Mouse (Mus musculus): ENCODE data around the gene Ing2. TPM values are rescaled to one million over a fixed set of nuclear protein-coding genes. Genes with fewer than 3 reads are reported as not detected.

The Ing2 gene
- polyA plus RNA-seq, 1 experiment, result 5.4 TPM

DNA sequence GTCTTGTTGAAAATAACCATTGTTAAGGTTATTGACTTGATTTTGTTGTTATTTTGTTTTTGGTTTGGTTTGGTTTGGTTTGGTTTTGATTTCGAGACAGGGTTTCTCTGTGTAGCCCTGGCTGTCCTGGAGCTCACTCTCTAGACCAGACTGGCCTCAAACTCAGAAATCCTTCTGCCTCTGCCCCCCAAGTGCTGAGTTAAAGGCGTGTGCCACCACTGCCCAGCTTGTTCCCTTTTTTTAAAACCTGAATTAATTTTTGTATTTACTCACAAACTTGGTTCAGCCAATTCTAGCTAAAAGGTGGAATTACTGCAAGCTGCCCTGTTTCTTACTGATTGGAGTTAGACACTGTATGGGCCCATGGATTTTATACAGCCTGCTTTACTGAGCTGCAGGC lies 1.3 kb upstream of the Ing2 start:
- Histone ChIP-seq H3K4me3 (replicated peaks) (peak overlapping the region; percentile 100), H3K36me3 (replicated peaks; ENCODE audit: low read length) (peaks cover 24% of the 10 kb centered on the region), H3K9me3 (no peaks in the 10 kb centered on the region), H3K4me1 (peaks cover 50% of the 10 kb centered on the region), H3K27me3 (replicated peaks) (no peaks in the 10 kb centered on the region)
- TF ChIP-seq FLI1 (IDR thresholded peaks at IDR 0.05; ENCODE audit: low read length) (no peak), GATA1 (IDR thresholded peaks at IDR 0.05; ENCODE audit: borderline replicate concordance, low read length) (no peak)

DNA sequence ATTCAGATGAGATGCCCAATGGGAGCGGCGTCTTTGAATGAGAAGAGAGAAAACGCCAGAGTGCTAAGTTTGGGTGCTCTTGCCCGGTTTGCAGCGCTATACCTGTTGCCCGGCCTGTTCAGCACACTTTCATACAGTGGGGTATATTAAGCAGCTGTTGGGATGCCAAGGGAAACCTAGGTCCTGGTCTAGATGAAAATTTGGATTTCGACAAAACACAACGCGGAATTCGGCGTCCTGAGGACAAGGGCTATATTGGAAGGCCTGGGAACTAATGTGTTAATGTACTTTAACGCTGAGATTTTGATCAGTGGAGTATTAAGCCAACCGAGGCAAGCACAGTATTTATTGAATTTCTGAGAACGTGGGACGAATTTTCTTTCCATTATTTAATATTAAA lies 868 bp upstream of the Ing2 start:
- Histone ChIP-seq H3K4me3 (replicated peaks) (peak overlapping the region; percentile 100), H3K27me3 (replicated peaks) (no peaks in the 10 kb centered on the region), H3K9me3 (no peaks in the 10 kb centered on the region), H3K36me3 (replicated peaks; ENCODE audit: low read length) (peaks cover 22% of the 10 kb centered on the region), H3K4me1 (peaks cover 47% of the 10 kb centered on the region)
- no peak for TF ChIP-seq FLI1 (IDR thresholded peaks at IDR 0.05; ENCODE audit: low read length)
- TF ChIP-seq GATA1 (IDR thresholded peaks at IDR 0.05; ENCODE audit: borderline replicate concordance, low read length), result no peak

DNA sequence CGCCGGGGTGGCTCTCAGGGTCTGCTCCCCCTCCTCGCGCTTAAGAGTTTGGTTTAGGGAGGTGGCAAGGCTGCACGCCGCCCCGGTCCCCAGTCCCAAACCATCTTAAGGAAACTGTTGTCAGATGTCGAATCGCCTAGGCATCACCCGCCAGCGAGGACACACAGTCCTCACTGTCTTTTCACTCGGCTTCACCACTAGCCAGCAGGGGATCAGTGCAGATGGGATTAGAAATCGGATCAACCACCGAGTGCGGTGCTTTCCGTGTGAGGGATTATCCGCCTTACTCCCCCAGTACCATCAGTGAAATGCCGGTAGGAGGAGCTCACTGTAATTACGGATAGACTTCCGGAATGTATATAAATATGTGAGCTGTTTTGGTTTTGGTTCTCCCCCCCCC lies 430 bp upstream of the Ing2 start:
- Histone ChIP-seq H3K27me3 (replicated peaks) (no peaks in the 10 kb centered on the region), H3K36me3 (replicated peaks; ENCODE audit: low read length) (peaks cover 21% of the 10 kb centered on the region), H3K4me1 (peaks cover 47% of the 10 kb centered on the region), H3K9me3 (no peaks in the 10 kb centered on the region), H3K4me3 (replicated peaks) (peak overlapping the region; percentile 100)
- TF ChIP-seq GATA1 (IDR thresholded peaks at IDR 0.05; ENCODE audit: borderline replicate concordance, low read length) (no peak), FLI1 (IDR thresholded peaks at IDR 0.05; ENCODE audit: low read length) (no peak)

DNA sequence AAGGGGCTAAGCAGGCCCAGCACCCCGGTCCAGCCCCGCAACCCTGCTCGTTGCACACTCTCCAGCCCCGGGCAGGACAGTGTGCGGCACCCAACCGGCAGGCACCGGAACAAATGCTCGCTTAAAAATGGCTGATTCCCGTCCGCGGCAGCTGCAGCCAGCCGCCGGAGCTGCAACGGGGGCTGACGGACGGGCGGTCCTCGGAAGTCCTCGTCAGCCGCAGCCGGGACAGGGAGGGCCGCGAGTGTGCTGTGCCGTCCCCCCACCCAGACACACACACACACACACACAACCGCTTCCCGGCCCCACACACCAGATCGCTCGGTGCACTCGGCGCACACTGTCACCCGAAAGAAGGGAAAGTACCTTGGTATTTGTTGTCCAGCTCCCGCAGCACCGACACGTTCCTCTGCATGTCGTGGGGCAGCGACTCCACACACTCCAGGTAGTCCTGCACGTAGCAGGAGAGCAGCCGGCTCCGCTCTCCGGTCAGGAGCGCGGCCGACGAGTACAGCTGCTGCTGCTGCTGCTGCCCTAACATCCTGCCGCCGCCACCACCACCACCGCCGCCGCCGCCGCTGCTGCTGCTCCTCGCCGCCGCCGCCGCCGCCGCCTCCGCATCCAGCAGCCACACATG lies 1.1 kb downstream of the Ing2 start:
- Histone ChIP-seq H3K27me3 (replicated peaks) (no peaks in the 10 kb centered on the region), H3K36me3 (replicated peaks; ENCODE audit: low read length) (peaks cover 24% of the 10 kb centered on the region), H3K4me3 (replicated peaks) (peak overlapping the region; percentile 100), H3K9me3 (no peaks in the 10 kb centered on the region), H3K4me1 (peaks cover 44% of the 10 kb centered on the region)
- TF ChIP-seq FLI1 (IDR thresholded peaks at IDR 0.05; ENCODE audit: low read length), result no peak

DNA sequence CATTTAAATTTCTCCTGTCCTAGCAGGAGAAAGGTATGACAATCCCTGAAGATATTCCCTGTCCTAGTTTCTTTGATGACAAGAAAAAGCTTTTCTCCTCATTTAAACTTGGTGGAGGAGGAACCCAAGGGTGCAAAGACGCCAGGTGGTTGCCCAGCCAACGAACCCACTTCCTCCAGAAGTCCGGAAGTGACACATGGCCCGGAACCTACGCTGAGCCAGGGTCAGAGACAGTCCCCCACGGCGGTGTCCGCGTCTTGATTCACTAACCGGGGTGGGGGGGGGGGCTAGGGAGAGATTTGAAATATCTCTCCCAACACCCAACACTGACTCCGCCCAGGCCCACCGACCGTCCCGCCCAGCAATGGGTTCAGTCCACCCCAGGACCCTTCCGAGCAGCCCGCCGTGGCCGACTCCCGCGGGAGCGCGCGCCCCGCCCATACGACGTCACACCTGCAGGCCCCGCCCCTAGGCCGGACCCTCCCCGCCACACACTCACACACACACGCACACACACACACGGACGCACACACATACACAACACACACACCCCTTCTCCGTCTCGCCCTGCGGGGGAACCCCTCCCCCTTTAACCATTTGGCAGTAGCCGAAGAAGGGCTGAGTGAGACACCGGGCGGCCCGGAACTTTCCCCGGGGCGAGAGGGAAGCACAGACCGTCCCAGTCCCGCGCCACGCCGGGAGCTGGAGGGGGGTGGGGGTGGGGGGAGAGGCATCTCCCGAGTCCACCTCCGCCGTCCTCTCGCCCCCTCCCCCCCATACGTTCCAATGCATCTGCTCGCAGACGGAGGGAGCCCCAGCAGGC lies 1.8 kb downstream of the Ing2 start:
- Histone ChIP-seq H3K27me3 (replicated peaks) (no peaks in the 10 kb centered on the region), H3K4me3 (replicated peaks) (peak overlapping the region; percentile 100), H3K4me1 (peaks cover 44% of the 10 kb centered on the region), H3K9me3 (no peaks in the 10 kb centered on the region), H3K36me3 (replicated peaks; ENCODE audit: low read length) (peaks cover 24% of the 10 kb centered on the region)
- no peak for TF ChIP-seq FLI1 (IDR thresholded peaks at IDR 0.05; ENCODE audit: low read length)
- TF ChIP-seq GATA1 (IDR thresholded peaks at IDR 0.05; ENCODE audit: borderline replicate concordance, low read length), result no peak

DNA sequence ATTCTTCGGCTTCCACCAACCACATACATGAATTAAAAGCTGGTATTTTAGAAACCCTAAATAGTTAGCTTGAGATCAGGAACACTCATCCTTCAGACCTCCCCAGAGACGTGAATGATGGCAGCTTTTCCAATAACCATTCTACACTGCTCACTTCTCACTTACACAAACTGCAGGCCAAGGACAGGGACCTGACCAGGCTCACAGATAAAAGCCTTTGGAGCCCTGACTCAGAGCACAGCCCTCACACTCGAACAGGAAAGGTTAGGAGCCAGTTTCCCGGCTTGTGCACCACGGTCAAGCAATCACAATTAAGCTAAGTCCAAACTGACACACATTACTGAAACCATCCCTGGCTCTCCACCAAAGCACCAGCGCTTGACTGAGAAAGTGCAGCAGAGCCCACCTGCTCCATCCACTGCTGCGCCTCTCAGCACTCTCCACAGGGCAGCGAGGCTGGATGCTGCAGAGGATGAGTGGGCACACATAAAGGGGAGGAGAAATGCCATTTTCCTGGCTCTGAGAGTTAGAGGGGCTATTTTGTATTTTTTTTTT lies 11.0 kb downstream of the Ing2 start:
- Histone ChIP-seq H3K4me1 (peaks cover 28% of the 10 kb centered on the region), H3K27me3 (replicated peaks) (no peaks in the 10 kb centered on the region), H3K4me3 (replicated peaks) (no peak overlapping the region), H3K9me3 (no peaks in the 10 kb centered on the region), H3K36me3 (replicated peaks; ENCODE audit: low read length) (peaks cover 67% of the 10 kb centered on the region)
- TF ChIP-seq GATA1 (IDR thresholded peaks at IDR 0.05; ENCODE audit: borderline replicate concordance, low read length) (no peak), FLI1 (IDR thresholded peaks at IDR 0.05; ENCODE audit: low read length) (no peak)

DNA sequence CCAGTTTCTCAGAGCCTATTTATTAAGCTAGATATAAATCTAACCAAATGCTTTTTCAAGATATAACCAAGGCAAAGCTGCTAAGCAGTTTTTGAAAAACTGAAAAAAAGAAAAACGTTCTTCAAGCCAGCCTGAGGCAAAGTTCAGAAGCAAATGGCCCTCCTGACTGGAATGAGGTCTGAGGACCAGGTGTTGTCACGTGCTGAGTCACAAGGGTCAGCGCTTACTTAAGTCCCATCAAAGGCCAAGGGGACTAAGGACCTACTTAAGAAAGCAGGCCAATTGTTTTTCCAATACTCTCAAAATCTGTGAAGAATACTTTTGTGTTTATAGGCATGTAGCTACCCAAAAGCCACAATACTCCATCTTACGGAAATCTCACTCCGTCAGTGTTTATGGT lies 12.2 kb downstream of the Ing2 start:
- H3K9me3 ChIP-seq, result no peaks in the 10 kb centered on the region
- TF ChIP-seq FLI1 (IDR thresholded peaks at IDR 0.05; ENCODE audit: low read length), result no peak
- TF ChIP-seq GATA1 (IDR thresholded peaks at IDR 0.05; ENCODE audit: borderline replicate concordance, low read length), result no peak

DNA sequence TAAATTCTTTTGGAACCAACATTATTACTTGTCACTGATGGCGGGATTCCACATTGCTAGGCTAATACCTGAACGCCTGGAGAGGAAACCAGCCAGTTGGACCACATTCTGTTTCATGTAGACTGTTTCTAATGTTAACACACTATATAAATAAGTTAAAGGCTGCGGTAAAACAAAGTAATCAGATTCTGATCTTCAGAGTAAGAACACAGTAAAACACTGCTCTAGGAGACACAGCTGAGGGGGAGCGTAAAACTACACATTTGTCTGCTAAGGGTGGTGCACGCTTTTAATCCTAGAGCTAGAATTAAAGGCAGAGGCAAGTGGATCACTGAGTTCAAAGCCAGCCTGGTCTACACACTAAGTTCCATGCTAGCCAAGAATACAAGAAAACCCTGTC lies 12.6 kb downstream of the Ing2 start:
- Histone ChIP-seq H3K4me1 (peaks cover 28% of the 10 kb centered on the region), H3K36me3 (replicated peaks; ENCODE audit: low read length) (peaks cover 63% of the 10 kb centered on the region), H3K27me3 (replicated peaks) (no peaks in the 10 kb centered on the region), H3K9me3 (no peaks in the 10 kb centered on the region), H3K4me3 (replicated peaks) (no peak overlapping the region)
- no peak for TF ChIP-seq FLI1 (IDR thresholded peaks at IDR 0.05; ENCODE audit: low read length)
- no peak for TF ChIP-seq GATA1 (IDR thresholded peaks at IDR 0.05; ENCODE audit: borderline replicate concordance, low read length)

More for the DNA sequence above, 12.2 kb downstream of the Ing2 start:
- peaks cover 63% of the 10 kb centered on the region for H3K36me3 ChIP-seq (replicated peaks; ENCODE audit: low read length)
- H3K27me3 ChIP-seq (replicated peaks), result no peaks in the 10 kb centered on the region
- peaks cover 28% of the 10 kb centered on the region for H3K4me1 ChIP-seq
- H3K4me3 ChIP-seq (replicated peaks), result no peak overlapping the region

DNA sequence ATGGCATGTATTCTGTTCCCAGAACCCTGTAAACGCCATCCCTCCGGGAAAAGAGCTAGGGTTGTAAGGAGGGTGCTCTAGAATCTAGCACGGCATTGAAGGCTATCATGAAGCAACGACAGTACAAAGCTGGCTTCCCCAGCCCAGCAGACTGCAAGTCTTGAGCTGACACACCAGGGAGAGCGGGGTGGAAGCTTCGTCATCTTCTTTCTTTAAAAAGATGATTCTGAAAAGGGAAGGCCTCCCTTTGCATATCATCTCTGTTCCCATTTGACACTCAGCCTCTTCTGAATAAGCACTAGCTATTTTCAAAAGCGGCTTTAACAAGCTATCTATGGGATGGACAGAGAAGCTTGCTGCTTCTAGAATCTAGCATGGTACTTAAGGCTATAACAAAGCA lies 15.0 kb downstream of the Ing2 start:
- TF ChIP-seq GATA1 (IDR thresholded peaks at IDR 0.05; ENCODE audit: borderline replicate concordance, low read length) (no peak), FLI1 (IDR thresholded peaks at IDR 0.05; ENCODE audit: low read length) (no peak)
- H3K4me1 ChIP-seq, result peaks cover 30% of the 10 kb centered on the region
- no peaks in the 10 kb centered on the region for H3K9me3 ChIP-seq
- no peak overlapping the region for H3K4me3 ChIP-seq (replicated peaks)
- H3K27me3 ChIP-seq (replicated peaks), result no peaks in the 10 kb centered on the region
- H3K36me3 ChIP-seq (replicated peaks; ENCODE audit: low read length), result peaks cover 42% of the 10 kb centered on the region

DNA sequence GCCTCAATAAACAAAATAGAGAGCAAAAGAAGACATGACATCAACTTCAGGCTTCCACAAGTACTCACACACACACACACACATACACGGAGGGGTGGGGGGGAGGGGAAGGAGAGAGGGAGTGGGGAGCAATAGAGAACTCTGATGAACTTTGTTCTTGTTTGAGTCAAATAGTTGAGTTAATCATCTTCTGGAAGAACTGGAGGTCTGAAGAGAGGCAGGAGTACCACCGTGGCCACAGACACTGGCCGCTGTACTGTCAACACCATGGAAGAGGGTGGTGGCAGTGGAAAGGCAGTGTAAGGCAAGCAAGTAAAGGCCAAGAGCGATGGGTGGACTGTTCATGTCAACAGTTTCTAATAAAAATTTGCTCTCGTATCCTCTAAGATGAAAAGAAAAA lies 15.9 kb downstream of the Ing2 start:
- no peaks in the 10 kb centered on the region for H3K9me3 ChIP-seq
- H3K27me3 ChIP-seq (replicated peaks), result no peaks in the 10 kb centered on the region
- no peak overlapping the region for H3K4me3 ChIP-seq (replicated peaks)
- H3K4me1 ChIP-seq, result peaks cover 23% of the 10 kb centered on the region
- H3K36me3 ChIP-seq (replicated peaks; ENCODE audit: low read length), result peaks cover 34% of the 10 kb centered on the region
- TF ChIP-seq GATA1 (IDR thresholded peaks at IDR 0.05; ENCODE audit: borderline replicate concordance, low read length), result no peak

All from megakaryocyte, embryonic 14.5 days (primary cell).